In the genomic region with DNA sequence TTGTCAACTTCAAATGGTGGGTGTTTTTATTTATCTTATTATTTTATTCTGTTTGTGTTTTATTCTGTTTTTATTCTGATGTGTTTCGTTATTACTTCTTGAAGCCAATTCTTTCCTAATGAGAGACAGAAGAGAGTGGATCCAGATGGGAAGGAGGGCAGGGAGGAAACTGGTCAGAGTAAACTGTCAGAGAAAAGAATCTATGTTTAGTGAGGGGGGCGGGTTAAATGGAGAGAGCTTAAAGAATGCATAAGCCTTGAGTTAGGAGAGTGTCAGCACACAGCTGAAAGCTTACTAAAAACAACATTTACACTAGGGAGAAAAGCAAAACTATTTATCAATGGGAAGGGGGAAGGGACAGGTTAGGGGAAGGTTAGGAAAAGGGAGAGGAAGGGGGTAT, we compare ENCODE assay signal across 13 mouse cellular contexts. TPM values are rescaled to one million over a fixed set of nuclear protein-coding genes. Genes with fewer than 3 reads are reported as not detected.
"Had no signal": no experiment of that assay in that cellular context is flagged by ENCODE, and none has a peak within 500 bp of the region (broad histone marks: within the 10 kb centered on the region; RNA-seq: fewer than 3 reads in every experiment).

No protein-coding gene starts in this region.

- H3K36me3 ChIP-seq: limb, embryonic 13.5 days; midbrain, embryonic 12.5 days had no signal

- H3K27me3 ChIP-seq: limb, embryonic 13.5 days; midbrain, embryonic 12.5 days had no signal

- H3K9ac ChIP-seq: limb, embryonic 13.5 days; liver, embryonic 14.5 days; midbrain, embryonic 12.5 days had no signal

- H3K9me3 ChIP-seq: limb, embryonic 13.5 days; midbrain, embryonic 12.5 days had no signal

- ATAC-seq: inflammation-experienced regulatory T-cells, adult 6 months had no signal

- DNase-seq: kidney, adult 8-10 months; kidney, postnatal 4 days; left cerebral cortex, postnatal 4 days; lung, adult 18-20 months; lung, postnatal 14 days; right cerebral cortex, postnatal 14 days; thymus, postnatal 4 days had no signal

- H3K27ac ChIP-seq: layer of hippocampus, adult 2 months; limb, embryonic 13.5 days; liver, embryonic 14.5 days; midbrain, embryonic 12.5 days had no signal

- H3K4me3 ChIP-seq: layer of hippocampus, adult 2 months; limb, embryonic 13.5 days; midbrain, embryonic 12.5 days had no signal

- H3K4me1 ChIP-seq: limb, embryonic 13.5 days had no signal

- H3K4me2 ChIP-seq: limb, embryonic 13.5 days; midbrain, embryonic 12.5 days had no signal

RNA-seq across cellular contexts. Expression of a gene that starts 50.3 kb away (rescaled TPM):
- total RNA-seq: megakaryocyte, adult 5-6 weeks had no signal
- polyA plus RNA-seq: inflammation-experienced regulatory T-cells, adult 6 months had no signal
